Mouse (Mus musculus): Measurements from ENCODE around the gene Ptprd. TPM values are rescaled to one million over a fixed set of nuclear protein-coding genes. Genes with fewer than 3 reads are reported as not detected.

The Ptprd gene
- total RNA-seq, 2 experiments from 2014 or later: 164 to 180 TPM

DNA sequence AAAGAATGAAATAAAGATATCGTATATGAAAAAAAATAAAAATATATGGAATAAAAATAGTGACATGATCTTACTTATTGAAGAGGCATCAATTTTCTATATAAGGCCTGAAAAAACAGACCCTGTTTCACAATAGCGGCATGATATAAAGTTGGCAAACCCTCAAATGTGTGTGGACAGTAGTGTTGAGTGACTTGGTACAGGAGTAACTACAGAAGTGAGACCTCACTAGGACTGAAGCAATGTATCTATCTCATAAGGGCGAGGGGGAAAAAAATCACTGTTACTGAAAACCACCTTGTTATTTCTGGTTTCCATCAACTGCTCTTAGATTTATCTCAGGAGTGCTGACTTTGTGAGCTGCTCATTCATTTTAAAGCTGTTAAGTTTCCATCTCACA is 2204.5 kb downstream of the Ptprd start:
- DNase-seq: no peak

DNA sequence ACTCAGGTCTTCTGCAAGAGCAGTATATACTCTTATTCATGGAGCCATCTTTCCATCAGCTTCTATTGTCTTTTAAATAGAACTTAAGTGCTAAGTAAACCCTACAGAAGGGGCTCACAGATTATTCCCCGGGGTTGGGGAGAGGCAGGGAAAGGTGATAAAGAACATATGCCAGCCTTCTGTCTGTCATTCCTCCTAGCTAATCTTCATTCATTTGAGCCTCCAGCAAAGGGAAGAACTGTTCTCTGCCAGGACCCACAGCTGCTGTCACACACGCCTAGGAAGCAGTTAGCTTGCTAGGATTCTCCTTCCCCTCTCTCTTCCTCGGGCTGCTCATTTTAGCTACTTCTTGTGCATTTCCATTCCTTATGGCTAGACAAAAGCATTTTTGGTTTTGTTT is 2205.0 kb downstream of the Ptprd start:
- no peak for DNase-seq

DNA sequence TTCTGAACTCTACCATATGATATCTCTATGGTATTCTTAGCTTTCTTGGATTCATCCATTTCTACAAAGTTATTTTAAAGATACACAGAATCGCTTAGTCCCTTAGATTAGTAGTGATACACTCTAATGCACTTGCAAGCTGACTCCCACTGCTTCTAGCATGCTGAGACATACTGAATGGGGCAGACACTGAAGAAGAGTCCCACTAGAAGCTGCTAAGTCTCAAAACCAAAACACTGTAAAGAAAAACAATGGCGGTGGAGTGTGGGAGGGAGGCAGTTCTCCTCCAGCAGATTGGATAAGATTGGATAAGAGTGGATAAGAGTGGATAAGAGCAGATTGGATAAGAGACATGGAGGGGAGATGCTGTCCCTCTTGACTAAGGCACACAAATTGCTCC is 2207.6 kb downstream of the Ptprd start:
- DNase-seq: no peak

DNA sequence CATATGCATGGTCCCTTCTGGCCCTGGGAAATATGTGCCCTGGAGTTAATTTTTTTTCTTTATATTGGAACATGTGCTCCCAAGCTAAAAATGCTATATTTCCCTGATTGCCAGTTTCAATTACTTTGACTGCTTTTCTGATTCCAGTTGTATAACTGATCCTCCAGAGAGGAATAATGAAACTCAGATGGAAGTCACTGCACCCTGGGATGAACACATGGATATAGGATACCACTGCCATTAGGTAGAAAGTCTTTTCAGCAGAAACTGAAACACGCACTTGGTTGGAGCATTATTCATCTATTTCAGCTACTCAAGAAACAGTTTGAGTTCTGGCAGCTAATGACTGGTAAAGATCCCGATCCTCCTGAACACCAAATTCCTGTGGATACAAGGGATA is 2211.5 kb downstream of the Ptprd start:
- no peak for DNase-seq

GRCm38 (mm10) chr4:75995841-75996240 is 2215.9 kb downstream of the Ptprd start:
- DNase-seq: no peak

- no peak for DNase-seq
These were observed 2217.2 kb downstream of the Ptprd start for GRCm38 (mm10) chr4:75994576-75994975.

- no peak for DNase-seq
These were observed 2218.7 kb downstream of the Ptprd start for GRCm38 (mm10) chr4:75993092-75993491.

DNA sequence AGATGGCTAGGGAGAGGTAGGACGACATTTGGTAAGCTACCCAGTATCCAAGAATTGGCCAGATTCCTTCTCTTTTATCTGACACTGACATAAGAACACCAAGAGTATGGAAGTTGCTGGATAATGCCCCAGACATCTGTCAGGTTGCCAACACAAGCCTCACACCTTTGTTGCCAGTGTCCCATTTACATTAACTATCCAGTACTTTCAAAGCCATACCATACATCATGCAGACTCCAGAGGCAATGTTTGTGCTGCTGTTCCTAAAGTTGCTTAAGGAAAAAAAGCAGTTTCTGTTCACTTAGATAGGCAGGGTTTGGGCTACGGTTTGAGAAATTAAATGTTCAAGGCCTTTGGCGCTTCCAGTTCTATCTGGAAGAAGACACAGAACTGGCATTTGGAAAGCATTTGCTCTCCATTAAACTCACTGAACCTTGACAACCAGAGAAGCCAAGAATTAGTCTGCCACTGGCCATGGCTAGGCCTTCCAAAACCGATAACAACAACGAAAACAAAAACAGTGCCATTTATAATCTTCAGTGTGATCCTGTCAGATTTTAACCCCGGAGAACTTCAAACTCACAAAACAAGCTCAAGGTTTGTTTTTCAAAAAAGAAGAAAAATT is 2220.0 kb downstream of the Ptprd start:
- no peak for DNase-seq

DNA sequence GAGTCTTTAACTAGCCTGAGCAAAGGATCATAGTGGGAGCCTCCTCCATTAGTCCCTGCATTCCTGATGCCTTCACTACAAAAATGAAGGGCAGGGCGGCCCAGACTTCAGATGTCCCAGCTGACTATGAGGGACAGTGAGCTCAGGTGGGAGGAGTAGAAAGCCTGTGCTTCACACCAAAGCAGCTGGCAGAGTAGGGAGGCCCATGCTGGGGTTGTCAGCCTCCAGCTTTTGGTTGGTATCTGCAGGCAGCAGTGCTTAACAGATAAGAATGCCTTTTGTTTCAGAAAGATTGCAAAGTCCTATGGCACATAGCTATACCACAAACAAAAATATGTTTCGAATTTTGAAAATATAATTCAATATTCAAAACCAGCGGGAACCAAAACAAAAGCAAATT is 2237.0 kb downstream of the Ptprd start:
- DNase-seq: no peak

- DNase-seq: peak; percentile 23 to 35
These were observed 2238.4 kb downstream of the Ptprd start for GRCm38 (mm10) chr4:75973322-75973721.

GRCm38 (mm10) chr4:75969961-75970360 is 2241.8 kb downstream of the Ptprd start:
- DNase-seq: no peak

GRCm38 (mm10) chr4:75968618-75969017 is 2243.1 kb downstream of the Ptprd start:
- no peak for DNase-seq

GRCm38 (mm10) chr4:75965810-75966209 is 2246.0 kb downstream of the Ptprd start:
- DNase-seq: no peak

DNA sequence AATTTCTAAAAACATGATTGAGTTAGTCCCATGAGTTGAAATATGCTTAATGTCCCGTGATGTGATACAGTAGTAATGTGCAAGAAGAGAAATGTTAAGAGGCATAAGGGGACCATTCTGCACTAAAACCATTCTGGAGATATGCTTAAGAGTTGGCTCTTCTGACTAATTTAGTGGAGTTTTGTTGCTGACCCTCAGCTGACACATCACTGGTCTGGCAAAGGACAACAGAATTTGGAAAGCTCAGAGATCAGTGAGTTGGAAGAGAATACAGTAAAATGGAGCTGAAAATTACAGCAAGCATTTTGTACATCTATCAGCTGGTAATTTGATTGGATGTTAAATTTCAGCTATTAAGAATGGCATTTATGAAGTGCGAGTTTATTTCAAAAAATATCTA is 2248.8 kb downstream of the Ptprd start:
- DNase-seq: no peak

DNA sequence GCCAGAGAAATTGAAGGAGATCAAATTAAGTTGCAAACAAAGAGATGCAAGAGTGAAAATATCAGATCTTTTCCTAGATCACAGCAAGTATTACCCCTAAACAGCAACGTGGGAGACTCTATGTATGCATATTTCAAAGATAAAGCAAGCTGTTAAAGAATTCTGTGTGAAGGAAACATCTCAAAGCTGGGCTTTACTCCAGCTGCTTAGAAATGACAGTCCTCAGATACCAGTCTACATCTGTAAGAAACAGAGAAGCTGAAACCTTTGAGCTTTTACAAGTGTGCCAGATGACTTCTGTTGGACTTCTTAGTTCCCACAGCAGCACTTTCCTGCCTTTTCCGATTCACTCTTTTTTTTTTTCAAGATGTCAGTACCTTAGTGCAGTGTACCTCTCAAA is 2249.9 kb downstream of the Ptprd start:
- no peak for DNase-seq

DNA sequence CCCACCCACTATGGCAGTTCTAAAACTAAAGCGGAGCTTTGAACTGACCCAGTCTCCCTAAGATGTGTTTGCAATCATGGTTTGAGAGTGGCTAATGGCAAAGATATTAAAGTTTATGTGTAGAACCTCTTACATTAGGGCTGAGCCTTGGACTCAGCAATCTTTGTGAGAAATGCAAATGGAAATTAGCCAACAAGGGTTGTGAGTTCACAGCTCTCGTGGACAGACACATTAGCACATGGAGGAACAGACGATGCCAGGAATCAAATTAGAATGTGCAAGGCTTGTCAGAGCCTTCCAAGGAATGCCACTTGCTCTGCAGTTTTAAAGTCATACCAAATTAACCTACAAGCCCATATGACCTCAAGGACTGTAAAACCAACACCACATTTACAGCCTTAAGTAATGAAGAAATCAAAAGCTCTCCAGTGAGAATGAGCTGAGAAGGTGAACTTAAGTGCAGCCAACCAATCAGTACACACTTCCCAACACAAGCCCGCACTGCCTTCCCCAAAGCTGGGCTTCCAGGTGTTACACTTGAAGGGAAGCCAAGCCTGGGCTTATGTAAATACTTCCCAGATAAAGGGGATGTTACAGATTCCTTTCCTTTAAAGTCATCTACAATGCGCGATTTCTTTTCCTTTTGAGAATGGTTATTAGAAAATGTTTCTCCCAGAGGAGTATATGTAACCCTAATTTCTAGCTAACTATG is 2258.3 kb downstream of the Ptprd start:
- no peak for DNase-seq

DNA sequence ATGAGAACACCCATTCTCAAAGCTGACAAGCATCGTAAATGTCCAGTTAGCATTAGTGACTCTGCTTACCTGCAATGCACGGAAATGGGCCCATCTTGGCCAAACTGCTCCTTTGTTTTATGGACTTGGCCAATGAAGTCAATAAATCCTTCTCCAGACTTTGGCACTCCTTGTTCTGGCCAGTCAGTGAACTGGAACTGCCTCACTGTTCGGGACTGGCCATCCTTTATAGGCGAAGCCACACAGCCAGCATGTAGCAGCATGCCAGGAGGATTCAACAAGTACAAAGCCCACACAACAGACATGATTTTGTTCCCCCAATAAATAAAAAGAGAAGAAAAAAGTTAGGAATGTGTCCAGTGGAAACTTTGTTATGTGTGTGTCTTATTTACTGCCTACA is 2261.2 kb downstream of the Ptprd start:
- no peak for DNase-seq

- no peak for DNase-seq
These were observed 2316.9 kb downstream of the Ptprd start for GRCm38 (mm10) chr4:75894871-75895270.

Small RNAs within 50 kb of the gene (microRNA-seq; reads per million reads assigned to microRNA genes)
- gene Gm23159: 0 reads per million in 2 experiments

All from layer of hippocampus, postnatal 36 days (tissue).